Mouse (Mus musculus) lung, adult 2 months (tissue): ENCODE data around the gene Nos1ap. TPM values are rescaled to one million over a fixed set of nuclear protein-coding genes. Genes with fewer than 3 reads are reported as not detected.

Experiments used
- DNase-seq: peaks from one replicate; pipeline ENCODE4 v3.0.0; 2022
- H3K4me1 ChIP-seq: fragments of 200-500 bp; 2 replicates; pipeline ENCODE4 v1.6.1; 2011; ENCODE audit warnings: low read length; ENCODE audit not compliant: control insufficient read depth, insufficient read depth
- H3K4me3 ChIP-seq: fragments of 200-500 bp; replicated peaks from 2 replicates; pipeline ENCODE3; 2011; ENCODE audit warnings: low read depth, mild to moderate bottlenecking, control low read depth, low read length; ENCODE audit errors: extremely low read depth
- CTCF ChIP-seq: fragments of 200-500 bp; IDR thresholded peaks from 2 replicates; pipeline ENCODE4 v1.5.1; 2011; ENCODE audit warnings: mild to moderate bottlenecking, low read length, control low read depth; ENCODE audit not compliant: insufficient read depth
- POLR2A ChIP-seq: fragments of 200-500 bp; IDR thresholded peaks from 2 replicates; pipeline ENCODE4 v1.6.1; 2011; ENCODE audit warnings: low read depth, mild to moderate bottlenecking, control low read depth, low read length, borderline replicate concordance; ENCODE audit errors: extremely low read depth
- WGBS: fragments of 180-500 bp; shearing (Covaris S2); methylation state at CpG from one replicate; pipeline ENCODE4 v1.1.7; 2018; 5-methylcytosine and 5-hydroxymethylcytosine counted together
- polyA plus RNA-seq: library from polyadenylated mRNA; depleted of rRNA; stranded (reverse); fragments of >200 nt; gene quantifications from 2 replicates; pipeline ENCODE4 v1.2.3, GENCODE M21; 2012

The Nos1ap gene
- polyA plus RNA-seq, 1 experiment, result 17.7 TPM

- DNase-seq, result no peak
- TF ChIP-seq CTCF, result no peak
- no peak for TF ChIP-seq POLR2A
- H3K4me1 ChIP-seq, result no peaks in the 10 kb centered on the region; the same call in 1 of the 2 replicates
- H3K4me3 ChIP-seq, result no peak overlapping the region
- WGBS, result 64% methylated on average over 6 of the region's 6 CpGs
Observed at GRCm38 (mm10) chr1:170576012-170576727, 13.5 kb downstream of the Nos1ap start.

- no peak overlapping the region for H3K4me3 ChIP-seq
- no peaks in the 10 kb centered on the region; the same call in 1 of the 2 replicates for H3K4me1 ChIP-seq
- no peak for DNase-seq
- WGBS, result 78% methylated on average over 7 of the region's 7 CpGs
- TF ChIP-seq CTCF (no peak), POLR2A (no peak)
Observed at GRCm38 (mm10) chr1:170573117-170573516, 16.5 kb downstream of the Nos1ap start.

DNA sequence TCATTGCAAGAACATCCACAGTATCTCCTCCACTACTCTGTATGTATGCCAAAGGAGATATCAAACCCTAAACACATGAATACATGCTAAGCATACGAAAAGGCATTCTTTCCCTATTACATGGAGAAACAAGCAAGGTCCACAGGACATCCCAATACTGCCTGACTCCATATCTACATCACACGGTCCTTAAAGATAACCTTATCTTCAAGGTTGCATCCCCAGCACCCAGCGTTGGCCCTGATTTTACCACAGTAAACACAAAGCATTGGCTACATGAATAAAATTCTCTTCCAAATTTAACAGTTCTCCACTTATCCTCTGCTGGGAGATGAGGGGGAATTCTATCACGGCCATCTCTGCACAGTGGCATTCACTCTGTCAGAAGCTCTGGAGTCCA lies 22.7 kb downstream of the Nos1ap start:
- DNase-seq, result no peak
- no peaks in the 10 kb centered on the region for H3K4me1 ChIP-seq
- H3K4me3 ChIP-seq, result no peak overlapping the region
- TF ChIP-seq CTCF (no peak), POLR2A (no peak)
- 86% methylated on average over 4 of the region's 4 CpGs for WGBS

DNA sequence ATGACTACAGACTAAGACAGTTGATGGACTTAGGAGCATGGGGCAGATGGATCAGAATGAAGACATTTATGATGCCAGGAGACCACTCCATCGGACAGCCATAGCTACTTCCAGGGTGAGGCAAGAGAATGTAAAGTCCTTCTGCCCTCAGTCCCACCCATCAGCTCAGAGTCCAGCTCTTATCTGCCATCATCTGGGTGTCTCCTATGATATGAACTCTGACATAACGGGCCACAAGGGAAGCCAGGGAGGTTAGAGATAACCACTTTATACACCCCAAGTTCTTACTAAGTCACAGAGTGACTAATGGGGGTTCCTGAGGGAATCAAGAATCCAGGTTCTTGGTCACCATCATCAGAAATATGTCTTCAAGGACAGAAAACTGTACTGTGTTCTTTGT lies 23.1 kb downstream of the Nos1ap start:
- Histone ChIP-seq H3K4me1 (no peaks in the 10 kb centered on the region), H3K4me3 (no peak overlapping the region)
- no peak for DNase-seq
- WGBS, result 75% methylated on average over 2 of the region's 2 CpGs
- TF ChIP-seq POLR2A (no peak), CTCF (no peak)

GRCm38 (mm10) chr1:170564926-170565325 lies 24.7 kb downstream of the Nos1ap start:
- no peak for DNase-seq
- H3K4me1 ChIP-seq, result peaks cover 4% of the 10 kb centered on the region
- H3K4me3 ChIP-seq, result no peak overlapping the region
- TF ChIP-seq CTCF (no peak), POLR2A (no peak)
- 76% methylated on average over 3 of the region's 3 CpGs for WGBS

DNA sequence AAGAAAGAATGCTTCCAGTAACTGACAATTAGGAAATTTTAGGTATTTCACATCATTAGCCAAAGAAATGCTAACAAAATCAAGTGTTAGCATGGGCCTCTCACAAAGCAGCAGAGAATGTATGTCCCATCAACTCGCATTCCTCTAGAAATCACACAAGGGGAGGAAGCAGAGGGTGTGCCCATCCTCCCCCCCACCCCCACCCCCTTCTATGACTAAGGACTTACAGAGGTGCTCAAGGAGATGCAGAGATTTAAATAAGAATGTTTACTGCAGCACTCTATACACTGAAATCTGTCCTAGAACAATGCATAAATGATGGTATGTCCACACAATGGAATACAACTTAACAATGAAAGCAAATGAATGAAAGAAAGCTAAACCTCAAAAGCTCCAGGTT lies 27.2 kb downstream of the Nos1ap start:
- 41% methylated on average over 1 of the region's 1 CpGs for WGBS
- Histone ChIP-seq H3K4me3 (no peak overlapping the region), H3K4me1 (peaks cover 4% of the 10 kb centered on the region)
- TF ChIP-seq POLR2A (no peak), CTCF (no peak)
- DNase-seq, result no peak

- TF ChIP-seq CTCF (no peak), POLR2A (no peak)
- Histone ChIP-seq H3K4me3 (no peak overlapping the region), H3K4me1 (peaks cover 4% of the 10 kb centered on the region)
- DNase-seq, result no peak
- WGBS, result 65% methylated on average over 3 of the region's 3 CpGs
Observed at GRCm38 (mm10) chr1:170560768-170561167, 28.9 kb downstream of the Nos1ap start.

DNA sequence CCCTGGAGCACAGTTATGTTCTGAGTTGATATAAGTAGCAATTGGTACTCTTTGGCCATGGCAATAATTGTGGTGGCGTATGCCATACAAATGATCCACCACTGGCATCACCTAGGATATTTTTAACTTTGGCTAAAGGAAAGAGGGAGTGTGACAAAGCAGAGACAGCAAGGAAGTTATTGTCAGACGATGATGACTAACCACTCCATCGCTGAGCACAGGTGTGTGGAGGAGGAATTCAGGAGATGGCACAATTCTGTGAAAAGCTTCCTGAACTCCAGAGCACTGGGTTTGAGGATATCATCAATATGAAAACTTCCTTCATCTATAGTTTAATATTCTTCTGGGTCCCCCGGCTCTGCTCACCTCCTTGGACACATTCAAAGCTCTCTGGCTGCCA lies 31.7 kb downstream of the Nos1ap start:
- Histone ChIP-seq H3K4me1 (peaks cover 7% of the 10 kb centered on the region), H3K4me3 (no peak overlapping the region)
- TF ChIP-seq CTCF (no peak), POLR2A (no peak)
- WGBS, result 91% methylated on average over 4 of the region's 4 CpGs
- DNase-seq, result no peak

DNA sequence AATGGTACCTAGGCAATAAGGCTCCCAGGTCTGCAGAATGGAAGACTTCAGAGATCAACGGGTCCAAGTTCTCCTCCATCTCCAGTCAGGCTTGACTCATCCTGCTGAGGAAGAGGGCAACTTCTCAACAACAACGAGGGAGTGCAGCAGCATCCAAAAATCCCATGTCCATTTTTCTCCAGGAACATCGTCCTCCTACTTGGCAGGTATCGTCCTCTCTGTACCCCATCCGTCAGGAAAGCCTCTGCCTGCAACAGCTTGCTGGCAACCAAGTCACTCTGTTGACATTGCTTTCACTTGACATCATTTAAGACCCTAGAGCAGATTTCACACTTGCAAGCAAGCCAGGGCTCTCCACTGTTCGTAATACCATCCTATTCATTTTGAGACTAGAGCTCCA lies 33.0 kb downstream of the Nos1ap start:
- Histone ChIP-seq H3K4me3 (no peak overlapping the region), H3K4me1 (peaks cover 7% of the 10 kb centered on the region)
- DNase-seq, result no peak
- 84% methylated on average over 6 of the region's 6 CpGs for WGBS
- no peak for TF ChIP-seq CTCF
- TF ChIP-seq POLR2A, result no peak

- TF ChIP-seq POLR2A (no peak), CTCF (no peak)
- Histone ChIP-seq H3K4me3 (no peak overlapping the region), H3K4me1 (peaks cover 6% of the 10 kb centered on the region)
- DNase-seq, result peak; percentile 69
- 7% methylated on average over 3 of the region's 3 CpGs for WGBS
Observed at GRCm38 (mm10) chr1:170554939-170555293, 34.7 kb downstream of the Nos1ap start.
